Mouse (Mus musculus) layer of hippocampus, adult 2 months (tissue): ENCODE results near the gene Mmrn2. TPM values are rescaled to one million over a fixed set of nuclear protein-coding genes. Genes with fewer than 3 reads are reported as not detected.

Experiments used
- DNase-seq, 2 experiments: peaks; one replicate each; pipeline ENCODE4 v3.0.0; 2022; ENCODE audit warnings: low spot score in 2 of 2
- H3K27ac ChIP-seq: fragments of 200-600 bp; 2 replicates; pipeline ENCODE4 v1.8.1; 2022
- H3K4me3 ChIP-seq: fragments of 200-600 bp; 2 replicates; pipeline ENCODE4 v1.8.1; 2022; ENCODE audit warnings: mild to moderate bottlenecking
- CTCF ChIP-seq: fragments of 200-600 bp; conservative IDR thresholded peaks from 2 replicates; pipeline ENCODE4 v1.8.1; 2022; ENCODE audit warnings: antibody characterized with exemption, mild to moderate bottlenecking, moderate library complexity
- total RNA-seq, 2 experiments: library from RNA; stranded (reverse); gene quantifications; 2 replicates each; pipeline ENCODE4 v1.2.3; 2021

The Mmrn2 gene
- total RNA-seq, 2 experiments from 2014 or later: 3.9 to 4.0 TPM

GRCm38 (mm10) chr14:34442531-34442930 lies 67.3 kb downstream of the Mmrn2 start:
- no peak overlapping the region; the same call in 1 of the 2 replicates for H3K27ac ChIP-seq
- DNase-seq: no peak
- no peak for TF ChIP-seq CTCF
- no peak overlapping the region for H3K4me3 ChIP-seq

DNA sequence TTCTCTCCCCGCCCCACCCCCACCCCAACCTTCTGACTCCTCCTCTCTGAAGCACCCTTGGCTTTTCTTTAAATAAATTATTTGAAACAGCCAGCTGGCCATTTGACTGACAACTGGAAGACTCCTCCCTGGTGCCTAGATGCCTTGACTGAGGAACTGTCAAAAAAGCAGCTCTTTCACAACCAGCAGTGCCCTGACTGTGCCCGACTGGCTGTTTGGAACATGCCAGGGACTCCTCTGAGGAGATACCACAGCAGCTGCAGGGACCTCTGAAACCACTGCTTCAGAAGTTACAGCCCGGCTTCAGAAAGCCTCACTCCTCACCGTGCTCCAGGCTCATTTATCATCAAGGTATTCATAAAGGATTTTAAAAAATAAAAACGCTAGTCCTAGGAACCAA lies 69.1 kb downstream of the Mmrn2 start:
- TF ChIP-seq CTCF: no peak
- H3K27ac ChIP-seq: 0 out of 2 replicates have a peak overlapping the region, but pooled peaks have one; percentile 12
- DNase-seq: no peak
- H3K4me3 ChIP-seq: no peak overlapping the region

- no peak for DNase-seq
- H3K27ac ChIP-seq: 0 out of 2 replicates have a peak overlapping the region, but pooled peaks have one; percentile 12
- no peak overlapping the region for H3K4me3 ChIP-seq
- no peak for TF ChIP-seq CTCF
Measured at GRCm38 (mm10) chr14:34444924-34445323, 69.7 kb downstream of the Mmrn2 start.

- Histone ChIP-seq H3K27ac (0 out of 2 replicates have a peak overlapping the region, but pooled peaks have one; percentile 12), H3K4me3 (no peak overlapping the region)
- DNase-seq: no peak
- no peak for TF ChIP-seq CTCF
Measured at GRCm38 (mm10) chr14:34445348-34445747, 70.1 kb downstream of the Mmrn2 start.

GRCm38 (mm10) chr14:34446624-34447023 lies 71.4 kb downstream of the Mmrn2 start:
- Histone ChIP-seq H3K4me3 (no peak overlapping the region), H3K27ac (no peak overlapping the region)
- no peak for DNase-seq
- peak; percentile 52 for TF ChIP-seq CTCF

GRCm38 (mm10) chr14:34447659-34448058 lies 72.4 kb downstream of the Mmrn2 start:
- Histone ChIP-seq H3K27ac (peak overlapping the region; percentile 6; the same call in 1 of the 2 replicates), H3K4me3 (no peak overlapping the region)
- TF ChIP-seq CTCF: no peak
- peak in 1 of 2 experiments; percentile 16 for DNase-seq

DNA sequence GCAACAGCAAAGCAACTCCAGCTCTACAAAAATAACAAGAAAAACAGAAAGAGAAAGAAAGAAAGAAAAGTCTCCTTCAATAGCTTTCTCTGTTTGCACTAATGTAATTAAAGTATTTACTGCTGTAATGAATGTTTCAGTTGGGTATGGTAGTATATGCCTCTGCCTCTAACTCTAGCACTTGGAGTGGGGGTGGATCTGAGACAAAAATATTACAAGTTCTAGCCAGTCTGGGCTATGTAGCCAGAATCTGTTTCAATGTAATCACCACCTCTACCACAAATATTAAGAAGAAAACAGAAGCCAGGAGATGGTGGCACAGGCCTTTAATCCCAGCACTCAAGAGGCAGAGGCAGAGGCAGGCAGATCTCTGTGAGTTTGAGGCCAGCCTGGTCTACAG lies 73.1 kb downstream of the Mmrn2 start:
- no peak overlapping the region for H3K4me3 ChIP-seq
- H3K27ac ChIP-seq: peak overlapping the region; percentile 6; the same call in 1 of the 2 replicates
- DNase-seq: no peak
- no peak for TF ChIP-seq CTCF

- Histone ChIP-seq H3K4me3 (no peak overlapping the region), H3K27ac (no peak overlapping the region)
- no peak for TF ChIP-seq CTCF
- no peak for DNase-seq
Measured at GRCm38 (mm10) chr14:34449807-34450206, 74.5 kb downstream of the Mmrn2 start.

GRCm38 (mm10) chr14:34450451-34450850 lies 75.2 kb downstream of the Mmrn2 start:
- no peak for TF ChIP-seq CTCF
- H3K4me3 ChIP-seq: no peak overlapping the region
- DNase-seq: no peak
- no peak overlapping the region for H3K27ac ChIP-seq

DNA sequence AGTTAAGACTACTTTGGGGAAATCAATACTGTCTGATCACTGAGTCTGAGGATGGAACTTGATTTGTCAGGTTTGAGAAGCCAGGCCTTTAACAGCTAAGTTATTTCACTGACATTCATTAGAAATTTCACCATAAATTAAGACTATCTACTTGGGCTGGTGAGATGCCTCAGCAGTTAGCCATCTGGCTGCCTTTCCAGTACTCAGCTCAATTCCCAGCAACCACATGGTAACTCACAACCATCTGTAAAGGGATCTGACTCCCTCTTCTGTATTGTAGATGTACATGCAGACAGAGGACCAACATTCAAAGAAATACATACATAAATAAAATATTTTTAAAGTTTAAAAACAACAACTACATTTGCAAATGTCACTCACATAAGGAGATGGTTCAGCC lies 76.6 kb downstream of the Mmrn2 start:
- Histone ChIP-seq H3K4me3 (no peak overlapping the region), H3K27ac (no peak overlapping the region)
- DNase-seq: no peak
- TF ChIP-seq CTCF: peak; percentile 23

- Histone ChIP-seq H3K4me3 (no peak overlapping the region), H3K27ac (peak overlapping the region; percentile 64; the same call in 1 of the 2 replicates)
- no peak for DNase-seq
- no peak for TF ChIP-seq CTCF
Measured at GRCm38 (mm10) chr14:34453648-34454047, 78.4 kb downstream of the Mmrn2 start.

Other genes with a start within 250 kb of the Mmrn2 start
- not detected for gene Npy4r, start 223.0 kb upstream of the Mmrn2 start, total RNA-seq
- gene Gprin2, start 173.8 kb upstream of the Mmrn2 start, total RNA-seq: 1 to 10 TPM; 1.3 to 2.6 TPM
- gene Syt15, start 155.9 kb upstream of the Mmrn2 start, total RNA-seq: under 1 TPM; 0.46 to 0.52 TPM
- 10 to 100 TPM; 13.0 to 15.5 TPM for gene Shld2, start 65.0 kb upstream of the Mmrn2 start, total RNA-seq
- 100 to 1,000 TPM; 316 to 317 TPM for gene Glud1, start 64.7 kb upstream of the Mmrn2 start, total RNA-seq
- not detected for gene Fam25c, start 20.0 kb upstream of the Mmrn2 start, total RNA-seq
- gene Sncg, start 676 bp upstream of the Mmrn2 start, total RNA-seq: 1 to 10 TPM; 4.8 to 6.7 TPM
- gene Bmpr1a, start 127.9 kb downstream of the Mmrn2 start, total RNA-seq: 10 to 100 TPM; 36.5 to 42.2 TPM
- not detected for gene 9230112D13Rik, start 147.3 kb downstream of the Mmrn2 start, total RNA-seq
- 1 to 10 TPM; 3.3 to 4.0 TPM for gene Ldb3, start 213.2 kb downstream of the Mmrn2 start, total RNA-seq
- not detected for gene Opn4, start 224.7 kb downstream of the Mmrn2 start, total RNA-seq